Mouse (Mus musculus) gastrocnemius, postnatal 10 days (tissue): Measurements from ENCODE around the gene Ifne. TPM values are rescaled to one million over a fixed set of nuclear protein-coding genes. Genes with fewer than 3 reads are reported as not detected.
"Not testable (repeated sequence)": the region's sequence is repeated elsewhere in the genome, so short reads cannot be mapped to it uniquely, and the experiment has no call there.

Experiments used
- DNase-seq: peaks from one replicate; pipeline ENCODE4 v3.0.0; 2021; ENCODE audit warnings: mixed read lengths
- microRNA-seq, 2 experiments: library from miRNA; unstranded; fragments of <30 nt; microRNA quantifications; one replicate each; pipeline ENCODE4 v1.2.0; 2021
- total RNA-seq, 2 experiments: library from RNA; stranded (reverse); gene quantifications; 2 replicates each; pipeline ENCODE4 v1.2.3; 2021

The Ifne gene
- total RNA-seq, 2 experiments from 2014 or later = not detected

DNA sequence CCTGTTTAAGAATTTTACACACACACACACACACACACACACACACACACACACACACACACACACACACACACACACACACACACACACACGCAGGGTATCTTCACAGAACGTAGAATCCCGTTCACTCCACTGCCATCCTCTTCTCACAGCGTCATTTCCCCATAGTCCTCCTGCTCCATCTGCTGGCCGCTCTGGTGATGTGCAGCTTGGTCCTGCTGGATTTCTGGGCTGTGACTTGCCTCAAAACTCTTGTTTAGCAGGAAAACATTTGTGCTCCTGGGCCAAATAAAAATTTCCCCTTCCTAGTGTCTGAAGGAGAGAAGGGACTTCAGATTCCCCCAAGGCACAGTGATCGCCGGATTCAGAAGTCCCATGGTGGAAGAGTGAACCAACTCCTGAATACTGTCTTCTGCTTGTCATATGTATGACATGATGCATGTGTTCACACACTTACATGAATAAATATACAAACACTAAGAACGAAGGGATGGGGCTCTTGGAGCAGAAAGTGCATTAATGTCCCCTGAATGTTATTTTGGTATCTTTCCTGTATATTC is 12.6 kb downstream of the Ifne start:
- peak; percentile 73 for DNase-seq

DNA sequence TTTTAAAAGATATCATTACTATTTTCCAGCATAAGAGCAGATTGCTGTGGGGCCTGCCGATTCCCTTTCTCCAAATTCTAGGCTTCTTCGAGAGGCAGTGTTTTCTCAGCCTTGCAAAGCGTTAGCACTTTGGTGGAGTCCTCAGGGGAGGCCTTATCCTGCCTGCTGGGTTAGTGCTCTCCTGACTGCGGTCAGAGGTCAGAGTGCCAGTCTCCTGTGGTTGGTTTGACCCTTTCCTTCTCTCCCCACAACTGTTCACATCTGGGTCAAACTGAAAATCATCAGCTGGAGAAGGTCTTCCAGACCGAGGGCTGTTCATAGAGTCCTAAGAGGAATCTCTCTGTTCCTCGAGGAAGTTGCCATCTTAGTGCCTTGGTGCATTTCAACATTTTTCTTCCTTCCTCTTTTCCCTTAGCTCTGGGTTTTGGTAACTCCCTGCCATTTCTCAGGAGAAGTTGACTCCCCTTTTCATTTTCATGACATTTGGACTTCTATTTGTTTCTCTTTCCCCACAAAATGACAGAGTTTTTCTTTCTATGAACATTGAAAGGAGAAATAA is 14.9 kb downstream of the Ifne start:
- no peak for DNase-seq

DNA sequence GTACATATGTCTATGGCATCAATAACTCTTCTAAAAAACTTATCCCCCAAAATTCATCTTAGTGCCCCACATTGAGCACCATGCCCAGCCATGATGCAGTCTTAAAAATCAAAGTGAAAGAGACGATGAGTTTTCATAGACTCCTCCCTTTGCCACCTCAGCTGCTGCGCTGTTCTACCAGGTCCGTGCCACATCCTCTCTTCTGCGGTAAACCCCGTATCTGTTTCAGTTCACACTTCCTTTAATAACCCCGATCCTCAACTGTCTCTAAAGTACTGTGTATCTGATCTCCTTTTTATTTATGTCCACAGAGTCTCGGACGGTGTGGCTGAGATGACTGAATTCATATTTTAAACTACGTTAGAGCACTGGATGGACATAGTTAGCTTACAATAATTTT is 15.4 kb downstream of the Ifne start:
- DNase-seq = no peak

GRCm38 (mm10) chr4:88863309-88863708 is 16.7 kb downstream of the Ifne start:
- no peak for DNase-seq

DNA sequence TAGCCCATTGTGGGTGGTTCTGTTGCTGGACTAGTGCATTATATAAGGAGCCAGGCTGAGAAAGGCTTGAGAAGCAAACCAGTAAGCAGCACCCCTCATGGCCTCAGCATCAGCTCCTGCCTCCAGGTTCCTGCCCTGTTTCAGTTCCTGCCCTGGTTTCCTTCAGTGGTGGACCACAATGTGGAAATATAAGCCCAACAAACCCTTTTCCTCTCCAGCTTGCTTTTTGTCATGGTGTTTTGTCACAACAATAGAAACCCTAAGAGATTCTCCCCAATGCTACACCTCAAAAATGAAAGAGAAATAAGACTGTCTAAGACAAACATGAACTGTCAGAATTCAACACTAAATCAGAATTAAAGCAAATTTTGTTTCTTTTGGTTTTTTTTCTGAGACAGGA is 20.8 kb downstream of the Ifne start:
- no peak for DNase-seq

DNA sequence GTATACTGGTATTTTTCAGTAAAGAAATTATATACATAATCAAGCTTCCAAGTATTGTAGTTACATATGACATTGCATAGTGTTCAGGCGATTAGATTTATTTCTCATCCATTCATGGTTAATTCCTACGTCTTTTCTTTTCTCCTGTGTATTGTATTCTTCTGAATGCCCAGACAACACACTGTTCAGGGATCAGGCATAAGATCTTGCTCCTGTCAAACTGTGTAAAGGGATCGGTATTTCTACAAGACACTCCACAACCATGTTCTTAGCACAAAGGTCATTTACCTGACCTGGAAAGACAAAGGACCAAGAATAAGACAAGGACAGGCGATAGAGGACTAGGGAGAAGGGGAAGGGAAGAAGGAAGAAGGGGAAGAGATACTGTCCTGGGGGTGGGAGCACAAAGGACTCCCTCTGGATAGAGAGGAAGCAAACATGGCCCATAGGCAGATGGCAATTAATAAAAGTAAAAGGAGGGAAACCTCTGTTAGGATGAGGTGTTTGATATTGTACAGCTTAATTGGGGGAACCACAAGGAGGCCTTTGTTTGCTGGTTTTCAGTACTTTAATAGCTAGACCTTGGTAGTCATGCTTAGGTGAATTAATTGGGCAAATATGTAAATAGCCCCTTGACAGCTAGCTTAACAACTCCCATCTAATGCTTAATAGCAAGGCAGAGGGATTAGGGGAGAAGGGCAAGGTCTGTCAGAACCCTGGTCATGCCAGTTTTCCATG is 28.8 kb downstream of the Ifne start:
- no peak for DNase-seq

DNA sequence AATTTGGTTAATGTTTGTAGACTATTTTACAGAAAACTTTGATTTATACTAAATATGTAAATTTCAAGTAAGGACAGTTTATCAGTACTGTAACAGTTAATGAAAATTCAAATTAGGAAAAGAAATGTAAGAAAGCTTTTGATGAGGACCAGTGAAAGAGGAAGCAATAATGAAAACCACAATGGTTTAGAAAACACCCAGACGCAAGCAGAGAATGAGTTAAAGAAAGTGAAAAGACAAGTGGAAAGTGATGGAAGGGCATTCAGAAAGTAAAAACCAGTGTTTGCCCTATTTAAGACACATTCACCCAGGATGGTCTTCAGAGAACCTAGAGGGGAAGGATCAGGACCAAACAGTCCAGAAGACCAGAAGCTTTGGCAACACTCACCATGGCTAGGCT is 30.3 kb downstream of the Ifne start, which contains the start of gene Ifna1:
TSS of gene Ifna1 (plus strand) at position 390 of the 400 bp plus-strand sequence.
- no peak for DNase-seq

DNA sequence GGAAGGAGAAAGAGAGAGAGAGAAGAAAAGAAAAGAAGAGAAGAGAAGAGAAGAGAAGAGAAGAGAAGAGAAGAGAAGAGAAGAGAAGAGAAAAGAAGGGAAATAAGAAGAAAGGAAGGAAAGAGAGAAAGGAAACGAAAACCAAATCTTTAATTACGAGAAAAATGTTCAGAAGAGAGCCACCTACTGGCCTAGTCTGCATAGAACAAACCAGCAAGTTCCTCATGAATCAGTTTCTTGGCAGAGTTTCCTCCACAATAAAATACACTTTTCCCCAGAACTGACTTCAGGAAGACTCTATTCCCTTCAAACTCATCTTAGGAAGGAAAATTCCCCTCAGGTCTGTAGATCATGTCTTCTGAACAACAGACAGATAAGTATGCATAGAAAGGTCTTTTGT is 34.7 kb downstream of the Ifne start:
- DNase-seq = no peak

DNA sequence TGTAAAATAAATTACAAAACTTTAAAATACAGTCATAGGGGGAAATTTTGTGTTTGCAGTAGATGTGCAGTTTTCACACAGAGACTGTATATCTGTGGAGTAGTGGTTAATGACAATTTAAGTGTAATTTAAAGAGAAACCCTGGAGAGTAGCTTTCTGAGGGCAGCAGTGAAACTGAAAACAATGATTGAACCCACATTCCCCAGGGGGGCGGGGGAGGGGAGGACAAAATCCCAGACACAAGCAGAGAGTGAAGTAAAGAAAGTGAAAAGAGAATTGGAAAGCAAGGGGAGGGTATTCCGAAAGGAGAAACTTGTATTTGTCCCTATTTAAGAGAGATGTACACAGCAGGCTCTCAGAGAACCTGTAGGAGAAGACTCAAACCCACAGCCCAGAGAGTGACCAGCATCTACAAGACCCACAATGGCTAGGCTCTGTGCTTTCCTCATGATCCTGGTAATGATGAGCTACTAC is 38.5 kb downstream of the Ifne start, which contains the start of gene Ifna4:
TSS of gene Ifna4 (plus strand) at position 424 of the 474 bp plus-strand sequence.
- DNase-seq = no peak

GRCm38 (mm10) chr4:88840058-88840457 is 39.9 kb downstream of the Ifne start:
- no peak for DNase-seq

DNA sequence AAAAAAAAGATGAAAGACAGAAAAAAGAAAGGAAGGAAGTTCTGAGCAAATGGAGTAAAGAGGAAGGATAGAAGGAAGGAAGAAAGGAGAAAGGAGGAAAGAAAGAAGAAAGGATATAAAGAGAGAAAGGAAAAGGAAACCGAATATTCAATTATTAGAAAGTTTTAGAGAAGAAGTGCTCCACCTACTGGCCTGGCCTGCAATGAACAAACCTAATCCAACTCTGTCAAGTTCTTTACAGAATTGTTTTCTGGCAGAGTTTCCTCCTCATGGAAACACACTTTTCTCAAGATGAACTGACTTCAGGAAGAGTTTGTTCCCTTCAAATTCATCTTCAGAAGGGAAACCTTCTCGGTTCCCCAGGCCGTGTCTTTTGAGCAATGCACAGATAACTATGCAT is 41.2 kb downstream of the Ifne start:
- DNase-seq = no peak

DNA sequence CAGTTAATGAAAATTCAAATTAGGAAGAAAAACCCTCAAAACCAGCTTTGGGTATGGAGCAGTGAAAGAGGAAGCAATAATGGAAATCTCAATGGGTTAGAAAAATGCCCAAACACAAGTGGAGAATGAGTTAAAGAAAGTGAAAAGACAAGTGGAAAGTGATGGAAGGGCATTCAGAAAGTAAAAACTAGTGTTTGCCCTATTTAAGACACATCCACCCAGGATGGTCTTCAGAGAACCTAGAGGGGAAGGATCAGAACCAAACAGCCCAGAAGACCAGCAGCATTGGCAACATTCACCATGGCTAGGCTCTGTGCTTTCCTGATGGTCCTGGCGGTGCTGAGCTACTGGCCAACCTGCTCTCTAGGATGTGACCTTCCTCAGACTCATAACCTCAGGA is 44.8 kb downstream of the Ifne start, which contains the start of gene Ifna5:
TSS of gene Ifna5 (plus strand) at position 301 of the 400 bp plus-strand sequence.
- not testable (repeated sequence) for DNase-seq

GRCm38 (mm10) chr4:88830523-88830922 is 49.5 kb downstream of the Ifne start:
- DNase-seq = peak; percentile 13

Small RNAs within 50 kb of the gene (microRNA-seq; reads per million reads assigned to microRNA genes)
- gene Mir31 = 3.2 to 20.3 reads per million in 2 experiments

Other genes starting within 250 kb of the Ifne start
- not detected for gene C87499, start 245.8 kb downstream of the Ifne start, total RNA-seq
- not detected for gene Ifna13, start 235.7 kb downstream of the Ifne start, total RNA-seq
- gene Ifna16, start 203.3 kb downstream of the Ifne start, total RNA-seq = not detected
- not detected for gene Ifna2, start 196.3 kb downstream of the Ifne start, total RNA-seq
- not detected for gene Ifnab, start 188.8 kb downstream of the Ifne start, total RNA-seq
- gene Gm26566, start 158.4 kb downstream of the Ifne start, total RNA-seq = under 1 TPM; 0.31 to 0.34 TPM
- 10 to 100 TPM; 57.1 to 66.3 TPM for gene Klhl9, start 157.7 kb downstream of the Ifne start, total RNA-seq
- gene Gm13271, start 125.3 kb downstream of the Ifne start, total RNA-seq = not detected
- gene Gm13283, start 120.1 kb downstream of the Ifne start, total RNA-seq = not detected
- not detected for gene Gm13290, start 106.4 kb downstream of the Ifne start, total RNA-seq
- gene Gm13289, start 103.3 kb downstream of the Ifne start, total RNA-seq = not detected
- not detected for gene Gm13272, start 100.4 kb downstream of the Ifne start, total RNA-seq
- not detected for gene Ifnz, start 98.1 kb downstream of the Ifne start, total RNA-seq
- not detected for gene Gm13276, start 94.5 kb downstream of the Ifne start, total RNA-seq
- not detected for gene Gm13277, start 91.6 kb downstream of the Ifne start, total RNA-seq
- not detected for gene Gm13278, start 88.7 kb downstream of the Ifne start, total RNA-seq
- gene Gm13275, start 85.7 kb downstream of the Ifne start, total RNA-seq = not detected
- gene Gm13279, start 82.8 kb downstream of the Ifne start, total RNA-seq = not detected
- gene Gm13285, start 80.5 kb downstream of the Ifne start, total RNA-seq = under 1 TPM in 1 of 2 experiments, not detected in 1; 0.21 TPM
- not detected for gene Gm13287, start 76.9 kb downstream of the Ifne start, total RNA-seq
- gene Gm13288, start 74.7 kb downstream of the Ifne start, total RNA-seq = not detected
- not detected for gene Ifna7, start 64.0 kb downstream of the Ifne start, total RNA-seq
- not detected for gene Ifna11, start 60.2 kb downstream of the Ifne start, total RNA-seq
- gene Ifna6, start 52.8 kb downstream of the Ifne start, total RNA-seq = not detected
- not detected for gene Ifna5, start 44.7 kb downstream of the Ifne start, total RNA-seq
- not detected for gene Ifna4, start 38.3 kb downstream of the Ifne start, total RNA-seq
- not detected for gene Ifna1, start 30.1 kb downstream of the Ifne start, total RNA-seq